Mouse (Mus musculus): ENCODE measurements around the gene Vps13d.
"Not testable (repeated sequence)": the region's sequence is repeated elsewhere in the genome, so short reads cannot be mapped to it uniquely, and the experiment has no call there.

The Vps13d gene

GRCm38 (mm10) chr4:145211076-145211475 is 16.3 kb upstream of the Vps13d start:
- no peak for DNase-seq (ENCODE audit: low read depth, low spot score)

GRCm38 (mm10) chr4:145210564-145210963 is 15.8 kb upstream of the Vps13d start:
- no peak for DNase-seq (ENCODE audit: low read depth, low spot score)

GRCm38 (mm10) chr4:145209690-145210088 is 14.9 kb upstream of the Vps13d start:
- no peak for DNase-seq (ENCODE audit: low read depth, low spot score)

DNA sequence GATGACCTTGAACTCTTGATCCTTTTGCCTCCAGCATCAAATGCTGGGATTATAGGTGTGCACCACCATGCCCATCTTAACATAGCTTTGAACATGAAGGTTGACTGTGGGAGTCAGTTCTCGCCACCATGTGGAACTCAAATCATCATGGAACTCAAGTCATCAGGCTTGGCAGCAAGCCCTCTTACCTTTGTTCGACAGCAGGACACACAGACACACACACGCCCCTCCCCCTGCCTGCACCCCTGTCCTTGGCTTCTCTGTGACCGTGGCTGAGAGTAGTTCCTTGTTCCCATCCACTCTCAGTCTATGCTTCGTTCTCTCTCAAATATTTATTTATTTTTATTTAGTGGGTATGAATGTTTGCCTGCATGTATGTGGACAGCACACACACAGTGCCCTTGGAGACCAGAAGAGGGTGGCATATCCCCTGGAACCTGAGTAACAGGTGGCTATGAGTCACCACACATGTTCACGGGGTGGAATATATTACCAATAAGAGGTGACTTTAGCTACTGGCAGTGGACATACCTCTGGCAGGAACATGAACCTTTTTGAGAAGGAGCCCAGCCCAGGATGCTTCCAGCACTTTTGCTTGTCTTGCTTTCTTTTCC is 14.4 kb upstream of the Vps13d start:
- no peak for DNase-seq (ENCODE audit: low read depth, low spot score)

- no peak for DNase-seq (ENCODE audit: low read depth, low spot score)
These were observed 13.0 kb upstream of the Vps13d start for GRCm38 (mm10) chr4:145207718-145208371.

DNA sequence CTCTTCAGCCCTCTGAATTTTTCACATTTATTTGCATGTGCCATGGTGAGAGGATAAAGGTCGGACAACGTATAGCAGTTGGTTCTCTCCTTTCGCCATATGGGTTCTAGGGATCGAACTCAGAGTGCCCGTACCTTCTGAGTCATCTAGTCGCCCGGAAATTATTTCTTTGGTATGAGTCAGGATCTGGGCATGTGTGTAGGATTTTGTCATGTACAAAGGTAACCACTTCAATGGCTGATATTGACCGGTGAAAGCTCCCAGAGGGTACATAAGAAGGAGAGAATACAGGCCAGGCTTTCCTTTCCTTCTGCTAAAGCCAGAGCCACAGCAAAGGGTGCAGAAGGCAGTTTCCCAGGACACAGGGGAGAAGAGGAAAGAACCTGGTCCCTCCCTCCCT is 10.0 kb upstream of the Vps13d start:
- no peak for DNase-seq (ENCODE audit: low read depth, low spot score)

DNA sequence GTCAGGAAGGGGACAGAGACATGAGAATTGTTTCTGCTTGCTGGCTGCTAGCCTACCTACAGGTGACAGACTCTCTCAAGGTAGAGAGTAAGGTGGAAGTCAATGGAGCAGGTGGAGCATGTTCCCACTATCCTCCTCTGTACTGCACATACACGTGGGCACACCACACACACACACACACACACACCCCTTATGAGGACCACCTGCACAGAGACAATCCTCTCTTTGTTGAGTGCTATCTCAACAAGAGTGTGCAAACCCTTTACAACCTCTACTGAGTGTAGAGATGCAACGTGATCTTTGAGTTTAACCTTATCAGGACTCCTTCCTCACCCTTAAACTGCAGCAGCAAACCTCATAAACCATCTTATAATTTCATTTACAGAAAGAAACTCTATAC is 8.5 kb upstream of the Vps13d start:
- no peak for DNase-seq (ENCODE audit: low read depth, low spot score)

DNA sequence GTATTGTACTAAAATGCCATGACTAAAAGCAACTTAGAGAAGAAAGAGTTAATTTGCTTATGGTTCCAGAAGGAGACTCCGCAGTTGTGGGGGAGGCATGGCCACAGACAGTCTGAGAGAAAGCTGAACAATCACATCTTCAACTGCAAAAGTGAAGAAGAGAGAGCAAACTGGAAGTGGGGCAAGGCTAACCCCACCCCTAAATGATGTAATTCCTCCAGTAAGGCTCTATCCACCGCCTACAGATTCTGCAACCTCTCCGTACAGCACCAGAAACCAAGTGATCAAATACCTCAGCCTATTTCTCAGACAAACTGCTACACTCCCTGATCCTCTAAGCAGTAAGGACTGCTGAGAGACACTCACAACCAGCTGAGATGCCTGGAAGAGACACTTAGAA is 6.6 kb upstream of the Vps13d start:
- no peak for DNase-seq (ENCODE audit: low read depth, low spot score)

DNA sequence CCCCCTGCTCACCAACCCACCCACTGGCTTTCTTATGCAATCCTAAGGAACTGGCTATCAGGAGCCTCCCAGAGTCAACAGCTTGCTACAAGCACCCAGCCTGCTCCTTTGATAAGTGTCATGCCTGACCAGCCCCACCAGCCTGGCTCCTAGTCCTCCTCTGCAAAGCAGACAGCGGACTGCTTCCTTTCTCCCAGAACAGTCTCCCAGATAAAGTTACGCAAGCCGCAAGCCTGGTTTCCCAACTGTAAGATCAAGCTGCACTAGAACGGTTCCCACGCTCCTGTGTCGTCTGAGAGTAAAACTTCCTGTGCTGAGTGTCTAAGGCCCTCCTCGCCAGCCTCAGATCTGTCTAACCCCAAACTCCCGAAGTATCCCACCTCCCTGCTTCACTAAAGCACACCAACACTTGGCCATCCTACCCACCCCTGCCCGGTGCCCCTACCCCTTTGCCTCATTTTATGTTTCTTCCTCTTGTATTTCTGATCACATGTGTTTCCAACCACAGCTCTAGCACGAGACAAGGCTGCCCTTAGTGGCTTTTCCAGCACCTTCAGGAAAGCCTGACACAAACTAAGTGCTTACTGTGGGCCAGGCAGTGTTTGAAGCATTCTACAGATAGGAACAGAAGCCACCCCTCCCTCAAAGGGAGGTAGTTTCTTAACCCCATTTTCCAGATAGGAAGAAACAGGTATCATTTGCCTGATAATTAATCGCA is 5.3 kb upstream of the Vps13d start:
- peak; percentile 40 for DNase-seq (ENCODE audit: low read depth, low spot score)

GRCm38 (mm10) chr4:145196586-145196985 is 1.8 kb upstream of the Vps13d start:
- no peak for DNase-seq (ENCODE audit: low read depth, low spot score)

DNA sequence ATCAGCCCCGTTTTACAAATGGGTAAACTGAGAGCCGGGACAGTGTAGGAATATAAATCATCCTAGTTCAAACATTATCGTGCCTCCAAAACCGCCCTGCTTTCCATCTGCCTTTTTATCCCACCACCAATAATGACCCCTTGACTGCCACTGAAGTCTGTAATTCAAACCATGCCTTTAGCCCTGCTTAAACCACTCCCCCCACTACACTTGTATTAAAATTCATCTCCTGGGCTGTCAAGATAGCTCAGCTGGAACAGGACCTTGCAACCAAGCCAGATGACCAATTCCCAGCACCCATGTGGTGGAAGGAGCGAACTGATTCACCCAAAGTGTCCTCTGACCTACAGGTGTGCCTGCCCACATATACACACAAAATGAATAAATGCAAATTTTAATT is 367 bp upstream of the Vps13d start:
- no peak for DNase-seq (ENCODE audit: low read depth, low spot score)

- DNase-seq (ENCODE audit: low read depth, low spot score): peak; percentile 92
These were observed 754 bp downstream of the Vps13d start for GRCm38 (mm10) chr4:145193991-145194511.

DNA sequence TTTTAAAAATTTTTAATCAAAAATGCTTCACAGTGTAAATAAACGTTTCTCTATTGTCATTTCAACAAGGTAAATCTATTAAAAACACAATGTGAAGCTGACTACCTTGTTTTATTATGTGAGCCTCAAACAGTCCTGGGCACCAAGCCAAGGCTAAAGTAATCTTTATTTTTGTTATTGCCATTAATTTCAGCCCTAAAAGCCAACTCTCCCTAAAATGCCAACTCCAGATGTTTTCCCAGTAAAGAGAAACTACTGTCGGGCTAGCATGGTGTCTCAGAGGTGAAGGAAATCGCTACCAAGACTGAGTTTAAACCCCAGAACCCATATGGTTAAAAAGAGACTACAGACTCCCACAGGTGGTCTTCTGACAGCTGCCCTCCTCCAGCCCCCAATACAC is 1.4 kb downstream of the Vps13d start:
- DNase-seq (ENCODE audit: low read depth, low spot score): no peak

DNA sequence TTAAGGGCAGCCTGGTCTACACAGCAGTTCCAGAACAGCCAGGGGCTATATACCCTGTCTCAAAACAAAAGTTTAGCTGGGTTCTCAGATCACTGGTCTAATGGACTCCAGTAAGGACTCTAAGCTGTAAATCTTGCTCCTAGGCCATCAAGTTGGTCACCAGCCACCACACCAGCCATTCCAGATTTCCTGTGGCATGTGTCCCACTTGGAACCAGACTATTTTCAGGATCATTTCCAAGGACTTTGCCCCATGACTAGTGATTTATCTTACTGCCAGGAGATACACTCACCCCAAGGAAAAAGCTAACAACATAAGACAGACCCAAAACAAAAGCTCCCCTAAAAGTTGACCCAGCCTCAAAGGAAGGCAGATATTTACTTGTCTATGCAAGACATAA is 2.1 kb downstream of the Vps13d start:
- DNase-seq (ENCODE audit: low read depth, low spot score): peak; percentile 64

- no peak for DNase-seq (ENCODE audit: low read depth, low spot score)
These were observed 6.2 kb downstream of the Vps13d start for GRCm38 (mm10) chr4:145188561-145188960.

- DNase-seq (ENCODE audit: low read depth, low spot score): no peak
These were observed 7.2 kb downstream of the Vps13d start for GRCm38 (mm10) chr4:145187619-145188018.

DNA sequence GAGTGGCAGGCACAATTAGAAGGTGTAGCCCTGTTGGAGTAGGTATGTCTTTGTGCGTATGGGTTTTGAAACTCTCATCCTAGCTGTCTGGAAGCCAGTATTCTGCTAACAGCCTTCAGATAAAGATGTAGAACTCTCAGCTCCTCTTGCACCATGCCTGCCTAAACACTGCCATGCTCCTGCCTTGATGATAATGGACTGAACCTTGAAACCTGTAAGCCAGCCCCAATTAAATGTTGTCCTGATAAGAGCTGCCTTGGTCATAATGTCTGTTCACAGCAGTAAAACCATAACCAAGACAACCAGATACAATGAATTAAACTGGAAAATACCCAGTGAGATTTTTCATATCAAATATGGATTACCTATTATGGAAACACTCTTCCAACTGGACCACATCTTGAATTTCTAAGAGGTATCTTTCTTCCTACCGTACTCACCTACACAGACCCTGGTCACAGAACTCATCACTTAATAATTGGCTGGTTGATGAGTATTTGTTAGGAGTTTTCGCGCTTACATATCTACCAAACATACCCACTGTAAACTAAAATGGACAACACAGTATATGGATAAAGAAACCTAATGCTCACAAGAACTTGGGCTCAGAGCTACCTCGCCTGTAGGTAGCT is 15.8 kb downstream of the Vps13d start:
- DNase-seq (ENCODE audit: low read depth, low spot score): no peak

DNA sequence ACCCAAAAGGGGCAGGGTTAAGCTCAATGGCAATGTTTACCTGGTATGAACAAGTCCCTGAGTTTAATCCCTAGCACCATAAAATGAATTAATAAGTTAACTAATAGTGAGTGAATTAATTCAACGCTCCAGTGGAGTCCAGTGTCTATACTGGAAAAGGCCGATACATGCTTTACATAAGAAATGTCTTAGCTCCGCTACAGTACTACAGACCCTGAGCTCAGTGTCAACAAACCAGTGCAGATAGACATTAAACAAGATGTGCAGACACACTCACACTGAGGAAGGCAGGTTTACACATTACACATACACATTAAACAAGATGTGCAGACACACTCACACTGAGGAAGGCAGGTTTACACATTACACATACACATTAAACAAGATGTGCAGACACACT is 29.3 kb downstream of the Vps13d start:
- not testable (repeated sequence) for DNase-seq (ENCODE audit: low read depth, low spot score)

DNA sequence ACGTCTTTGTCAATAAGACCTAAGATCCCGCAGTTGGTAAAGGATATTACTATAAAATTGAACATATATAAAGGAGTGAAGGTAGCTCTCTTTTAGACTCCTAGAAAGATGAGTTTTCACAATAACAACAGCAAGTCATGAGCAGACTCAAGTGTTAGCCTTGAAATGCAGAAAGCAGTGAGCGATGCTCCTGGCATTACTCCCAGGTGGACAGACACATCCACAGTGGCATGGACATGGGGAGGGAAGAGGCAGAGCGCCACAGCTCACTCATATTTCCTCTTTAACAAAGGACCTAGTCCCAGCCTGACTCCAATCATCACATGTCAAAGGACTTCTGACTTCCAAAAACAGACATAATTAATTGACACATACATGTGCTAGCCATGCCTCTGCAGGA is 30.7 kb downstream of the Vps13d start:
- no peak for DNase-seq (ENCODE audit: low read depth, low spot score)

DNA sequence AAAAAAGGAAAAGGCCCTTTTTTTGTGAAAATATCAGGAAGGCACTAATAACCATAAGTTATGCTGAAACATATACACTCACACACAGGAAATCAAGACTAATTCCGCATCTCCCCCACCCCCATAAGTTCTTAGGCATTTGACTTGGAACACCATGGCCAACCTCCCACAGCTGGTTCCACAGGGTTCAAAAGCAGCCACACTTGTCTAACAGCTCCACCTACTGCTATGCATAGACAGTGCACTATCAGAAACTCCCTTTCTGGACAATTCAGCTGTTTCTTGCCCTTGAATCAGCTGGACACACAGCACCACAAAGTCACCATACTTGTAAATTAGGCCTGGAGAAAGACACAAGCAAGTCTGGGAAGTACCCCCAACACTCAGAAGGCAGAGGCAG is 33.6 kb downstream of the Vps13d start:
- DNase-seq (ENCODE audit: low read depth, low spot score): no peak

DNA sequence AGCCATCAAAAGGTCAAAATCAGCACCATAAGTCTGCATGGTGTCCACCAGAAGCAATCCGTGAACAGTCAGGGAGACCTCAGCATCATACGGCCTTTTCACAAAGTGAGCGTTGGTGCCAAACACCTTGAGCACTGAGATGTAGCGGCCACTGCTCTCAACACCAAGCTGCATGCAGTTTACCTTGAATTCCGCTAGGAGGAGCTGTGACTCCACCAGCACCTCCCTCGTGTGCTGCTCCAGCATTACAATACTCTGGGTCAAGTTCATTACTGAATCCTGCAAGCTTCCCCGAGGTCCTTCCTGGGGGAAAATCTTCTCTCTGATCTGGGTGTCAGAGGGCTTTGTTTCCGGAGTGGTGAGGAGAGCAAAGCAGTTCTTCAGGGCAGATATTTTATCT is 38.8 kb downstream of the Vps13d start:
- peak; percentile 54 for DNase-seq (ENCODE audit: low read depth, low spot score)

GRCm38 (mm10) chr4:145151103-145151486 is 43.7 kb downstream of the Vps13d start:
- no peak for DNase-seq (ENCODE audit: low read depth, low spot score)
